Mouse (Mus musculus) embryonic fibroblast, embryonic 13.5 days (primary cell): Measurements from ENCODE around the gene Fthl17b.
"Not testable (repeated sequence)": the region's sequence is repeated elsewhere in the genome, so short reads cannot be mapped to it uniquely, and the experiment has no call there.

Source experiments
- CTCF ChIP-seq: IDR thresholded peaks from 2 replicates; pipeline ENCODE4 v1.5.1; 2011; ENCODE audit warnings: mild to moderate bottlenecking, control low read depth, low read length, moderate library complexity, borderline replicate concordance; ENCODE audit not compliant: insufficient read depth
- POLR2A ChIP-seq: IDR thresholded peaks from 2 replicates; pipeline ENCODE4 v1.6.1; 2011; ENCODE audit warnings: low read depth, mild to moderate bottlenecking, control low read depth, low read length, moderate library complexity

DNA sequence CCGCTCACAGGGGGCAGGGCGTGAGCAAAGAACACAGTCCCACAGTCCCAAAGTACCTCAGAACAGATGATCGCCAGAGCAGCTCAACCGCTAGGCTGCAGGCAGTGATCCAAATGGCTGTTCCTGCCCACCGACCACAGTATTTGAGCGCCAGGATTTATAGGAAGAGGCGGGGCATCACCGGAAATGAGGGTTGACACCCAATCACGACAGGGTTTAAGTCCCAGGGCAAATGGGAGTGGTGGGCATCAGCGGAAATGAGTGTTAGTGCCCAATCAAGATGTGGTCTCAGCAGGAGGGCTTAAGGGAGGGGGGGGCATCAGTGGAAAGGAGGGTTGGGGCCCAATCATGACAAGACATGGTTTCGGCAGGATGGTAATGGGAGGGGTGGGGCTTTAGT lies at the start of gene Fthl17b:
- TF ChIP-seq CTCF, POLR2A: not testable (repeated sequence)
